Mouse (Mus musculus) CH12.LX (cell line): ENCODE measurements around the gene Tcea3. TPM values are rescaled to one million over a fixed set of nuclear protein-coding genes. Genes with fewer than 3 reads are reported as not detected.

ENCODE experiments used
- DNase-seq: peaks from one replicate; pipeline ENCODE4 v3.0.0-alpha.2; 2013; ENCODE audit errors: extremely low read depth
- H3K27ac ChIP-seq: 2 replicates; pipeline ENCODE4 v1.5.1; 2012; ENCODE audit warnings: low read depth, mild to moderate bottlenecking, control low read depth, moderate library complexity; ENCODE audit not compliant: insufficient read depth
- H3K27me3 ChIP-seq: replicated peaks from 2 replicates; pipeline ENCODE3; 2012; ENCODE audit warnings: inconsistent platforms
- H3K36me3 ChIP-seq, 2 experiments: replicated peaks in 1 of 2; 2 replicates each; pipeline versions ENCODE3 to v1.6.1; 2012; ENCODE audit warnings: inconsistent platforms in 1 of 2, low read length in 1 of 2, mild to moderate bottlenecking in 1 of 2, mixed read lengths in 1 of 2, moderate library complexity in 1 of 2; ENCODE audit not compliant: control insufficient read depth in 1 of 2, insufficient read depth in 1 of 2
- H3K4me1 ChIP-seq, 2 experiments: 2 replicates each; pipeline ENCODE4 v1.6.1; 2012; ENCODE audit warnings: inconsistent platforms in 1 of 2, moderate library complexity in 1 of 2; ENCODE audit not compliant: insufficient read depth in 2 of 2, control insufficient read depth in 1 of 2
- H3K4me2 ChIP-seq: 2 replicates; pipeline ENCODE4 v1.6.1; 2012; ENCODE audit warnings: low read depth, mild to moderate bottlenecking, control low read depth; ENCODE audit not compliant: poor library complexity, insufficient read depth, severe bottlenecking
- H3K4me3 ChIP-seq, 3 experiments: fragments of 150-350 bp in 1 of 3; sonication (generic) in 1 of 3; replicated peaks in 1 of 3; 2 replicates each; pipeline versions ENCODE3 to v1.5.1; 2011 to 2012; ENCODE audit warnings: low read depth in 2 of 3, low read length in 2 of 3, mild to moderate bottlenecking in 2 of 3, moderate library complexity in 2 of 3, control low read depth in 1 of 3, improper control_type of control experiment in 1 of 3, inconsistent platforms in 1 of 3, mixed read lengths in 1 of 3; ENCODE audit not compliant: poor library complexity in 1 of 3
- H3K79me2 ChIP-seq: replicated peaks from 2 replicates; pipeline ENCODE4 v1.6.1; 2012; ENCODE audit warnings: mild to moderate bottlenecking, moderate library complexity; ENCODE audit not compliant: control insufficient read depth, poor library complexity, insufficient read depth, severe bottlenecking; ENCODE audit errors: extremely low read depth
- H3K9ac ChIP-seq: 2 replicates; pipeline ENCODE4 v1.6.1; 2012; ENCODE audit warnings: low read depth, mild to moderate bottlenecking, control low read depth, moderate library complexity; ENCODE audit not compliant: insufficient read depth
- H3K9me3 ChIP-seq: replicated peaks from 2 replicates; pipeline ENCODE3; 2012; ENCODE audit warnings: low read length, inconsistent platforms, mixed read lengths
- BHLHE40 ChIP-seq: IDR thresholded peaks from 2 replicates; pipeline ENCODE4 v1.6.1; 2011; ENCODE audit warnings: mild to moderate bottlenecking, low read depth, low read length, improper control_type of control experiment
- CHD1 ChIP-seq: IDR thresholded peaks from 2 replicates; pipeline ENCODE4 v1.6.1; 2012; ENCODE audit warnings: low read depth, low read length, improper control_type of control experiment, inconsistent platforms
- EP300 ChIP-seq: IDR thresholded peaks from 2 replicates; pipeline ENCODE4 v1.6.1; 2011; ENCODE audit warnings: low read length, improper control_type of control experiment
- GABPA ChIP-seq: IDR thresholded peaks from 2 replicates; pipeline ENCODE4 v1.6.1; 2012; ENCODE audit warnings: low read depth, low read length, improper control_type of control experiment, inconsistent platforms; ENCODE audit not compliant: insufficient replicate concordance
- IRF4 ChIP-seq: IDR thresholded peaks from 2 replicates; pipeline ENCODE4 v1.6.1; 2014; ENCODE audit warnings: low read depth, mild to moderate bottlenecking, inconsistent platforms, low read length, improper control_type of control experiment
- KAT2A ChIP-seq: IDR thresholded peaks from 2 replicates; pipeline ENCODE4 v1.6.1; 2012; ENCODE audit warnings: low read length, improper control_type of control experiment, inconsistent platforms; ENCODE audit not compliant: insufficient replicate concordance
- MAFK ChIP-seq: IDR thresholded peaks from 2 replicates; pipeline ENCODE4 v1.6.1; 2011; ENCODE audit warnings: low read length, improper control_type of control experiment; ENCODE audit not compliant: insufficient replicate concordance
- MXI1 ChIP-seq: IDR thresholded peaks from 2 replicates; pipeline ENCODE4 v1.6.1; 2011; ENCODE audit warnings: mild to moderate bottlenecking, low read depth, low read length, improper control_type of control experiment
- NRF1 ChIP-seq: IDR thresholded peaks from 2 replicates; pipeline ENCODE4 v1.6.1; 2014; ENCODE audit warnings: low read depth, mild to moderate bottlenecking, inconsistent platforms, low read length, improper control_type of control experiment, moderate library complexity
- PAX5 ChIP-seq: IDR thresholded peaks from 2 replicates; pipeline ENCODE4 v1.6.1; 2012; ENCODE audit warnings: low read length, inconsistent platforms, mixed read lengths
- POLR2A ChIP-seq: IDR thresholded peaks from 2 replicates; pipeline ENCODE4 v1.6.1; 2011; ENCODE audit warnings: low read depth, mild to moderate bottlenecking, improper control_type of control experiment, low read length
- POLR2AphosphoS2 ChIP-seq: IDR thresholded peaks from 2 replicates; pipeline ENCODE4 v1.6.1; 2011; ENCODE audit warnings: low read depth, low read length, improper control_type of control experiment
- SMC3 ChIP-seq: IDR thresholded peaks from 2 replicates; pipeline ENCODE4 v1.6.1; 2011; ENCODE audit warnings: low read depth, low read length, improper control_type of control experiment
- UBTF ChIP-seq: IDR thresholded peaks from 2 replicates; pipeline ENCODE4 v1.6.1; 2012; ENCODE audit warnings: low read depth, mild to moderate bottlenecking, inconsistent platforms, low read length, improper control_type of control experiment, moderate library complexity
- ZMIZ1 ChIP-seq: IDR thresholded peaks from 2 replicates; pipeline ENCODE4 v1.6.1; 2012; ENCODE audit warnings: low read depth, mild to moderate bottlenecking, inconsistent platforms, low read length, improper control_type of control experiment
- ZNF384 ChIP-seq: IDR thresholded peaks from 2 replicates; pipeline ENCODE4 v1.6.1; 2012; ENCODE audit warnings: low read depth, low read length, improper control_type of control experiment, inconsistent platforms
- dilution Hi-C: fragments of 300-500 bp; cut with MboI; formaldehyde crosslinking; loops from 2 replicates; pipeline ENCODE4 v1.14.3; 2020; ENCODE audit warnings: low sequenced_read_pairs; ENCODE audit not compliant: extremely low pct_unique_long_range_greater_than_20kb, extremely low pct_ligation_motif_present
- in situ Hi-C: fragments of 300-500 bp; cut with MboI; formaldehyde crosslinking; loops from 3 replicates; pipeline ENCODE4 v1.14.3; 2019; ENCODE audit warnings: low sequenced_read_pairs, low pct_ligation_motif_present, low pct_unique_long_range_greater_than_20kb, mixed read lengths
- polyA plus RNA-seq: library from polyadenylated mRNA; unstranded; fragments of >175 nt; gene quantifications from 2 replicates; pipeline ENCODE4 v1.2.1, GENCODE M21; 2012; ENCODE audit warnings: low read depth; ENCODE audit not compliant: insufficient read length
- total RNA-seq, 2 experiments: library from RNA; depleted of rRNA; stranded (reverse); fragments of 300-350 nt in 1 of 2; fragments of >200 nt in 1 of 2; gene quantifications; 2 replicates each; pipeline ENCODE4 v1.2.3; 2012 to 2014

Tcea3 gene
- total and polyA plus RNA-seq, 3 experiments, result not detected

DNA sequence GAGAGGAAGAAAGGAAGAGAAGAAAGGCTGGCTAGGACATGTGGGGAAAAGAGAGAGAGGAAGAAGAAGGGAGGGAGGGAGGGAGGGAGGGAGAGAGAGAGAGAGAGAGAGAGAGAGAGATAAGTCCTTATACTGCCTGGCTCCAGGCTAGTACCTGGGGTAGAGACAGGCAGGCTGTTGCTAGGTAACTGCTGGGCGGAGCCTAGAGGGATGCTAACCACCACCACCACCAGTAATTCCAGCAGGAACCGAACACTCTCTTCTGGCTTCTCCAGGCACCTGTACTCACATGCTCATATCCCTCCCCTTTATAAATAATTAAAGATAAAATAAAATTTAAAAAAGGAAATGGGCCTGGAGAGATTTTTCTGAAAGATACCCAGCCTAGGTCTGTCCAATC, 36.3 kb downstream of the Tcea3 start:
- in situ Hi-C loops (no loop called here), dilution Hi-C loops (no loop called here)
- peaks cover 3 to 14% of the 10 kb centered on the region in 2 experiments for H3K36me3 ChIP-seq
- peaks cover 19% of the 10 kb centered on the region for H3K27me3 ChIP-seq
- no peak overlapping the region for H3K27ac ChIP-seq
- TF ChIP-seq POLR2A, result no peak
- no peak for TF ChIP-seq IRF4
- peaks cover 5% of the 10 kb centered on the region for H3K9me3 ChIP-seq
- peaks cover 0 to 18% of the 10 kb centered on the region in 2 experiments; a peak in 2 of 4 replicates for H3K4me1 ChIP-seq
- H3K9ac ChIP-seq, result no peak overlapping the region
- no peak overlapping the region for H3K4me2 ChIP-seq
- DNase-seq, result no peak
- H3K4me3 ChIP-seq, result no peak overlapping the region
- H3K79me2 ChIP-seq, result no peaks in the 10 kb centered on the region

DNA sequence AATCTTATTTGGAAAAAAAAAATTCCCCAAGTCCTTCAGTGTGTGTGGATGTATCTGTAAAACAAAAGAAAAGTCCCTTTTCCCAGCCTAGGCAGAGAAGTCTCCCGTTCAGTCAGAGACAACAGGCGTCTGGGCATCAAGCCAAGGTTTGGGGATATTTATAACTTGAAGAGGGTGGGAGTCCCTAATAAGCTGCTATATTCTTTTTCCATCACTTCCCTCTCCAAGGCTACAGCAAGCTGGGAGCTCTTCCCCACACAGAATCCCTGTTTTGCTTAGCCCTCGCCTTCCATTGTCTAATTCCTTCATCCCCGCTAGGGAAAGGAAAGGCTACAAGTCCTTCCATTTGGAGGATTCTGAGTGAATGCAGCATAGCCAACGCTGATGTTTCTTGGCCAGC, 36.9 kb downstream of the Tcea3 start, which contains the start of gene Zfp46:
Zfp46 (plus strand) TSS at position 229 of the 400 bp plus-strand sequence.
- Histone ChIP-seq H3K27me3 (peaks cover 13% of the 10 kb centered on the region), H3K4me3 (peak within 1 kb of the TSS; percentile 49 to 88 (median 85)), H3K79me2 (no peaks in the 10 kb centered on the region), H3K9ac (peak within 1 kb of the TSS; percentile 89), H3K4me1 (peaks cover 0 to 18% of the 10 kb centered on the region in 2 experiments; a peak in 2 of 4 replicates), H3K27ac (no peak within 1 kb of the TSS; the same call in 1 of the 2 replicates), H3K4me2 (peak within 1 kb of the TSS; percentile 86), H3K36me3 (peaks cover 7 to 20% of the 10 kb centered on the region in 2 experiments), H3K9me3 (peaks cover 6% of the 10 kb centered on the region)
- TF ChIP-seq MXI1, result no peak
- DNase-seq, result no peak
- dilution Hi-C loops, result no loop called here
- in situ Hi-C loops, result no loop called here

DNA sequence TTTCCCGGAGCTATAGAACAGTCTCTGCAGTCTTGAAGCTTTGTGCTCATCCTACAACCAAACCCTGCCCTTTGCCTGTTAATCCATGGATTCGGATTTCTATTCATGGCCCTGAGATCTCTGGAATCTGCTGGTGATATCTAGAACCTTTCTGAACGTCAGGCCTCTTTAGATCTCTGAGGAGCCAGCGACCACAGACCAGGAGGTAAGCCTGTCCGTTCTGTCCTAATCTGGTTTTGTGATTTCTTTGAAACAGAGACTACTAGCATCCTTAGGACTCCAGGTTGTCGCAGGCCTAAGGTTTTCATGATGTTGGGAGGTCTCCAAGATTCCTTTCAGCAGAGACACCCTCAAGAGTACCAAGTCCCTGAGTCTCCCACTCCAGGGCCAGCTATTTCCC, 37.4 kb downstream of the Tcea3 start:
- Histone ChIP-seq H3K4me3 (peak overlapping the region; percentile 19 to 85 (median 49)), H3K27me3 (peaks cover 13% of the 10 kb centered on the region), H3K9ac (peak overlapping the region; percentile 89), H3K27ac (no peak overlapping the region), H3K36me3 (peaks cover 12 to 24% of the 10 kb centered on the region in 2 experiments), H3K4me1 (peaks cover 0 to 18% of the 10 kb centered on the region in 2 experiments; a peak in 2 of 4 replicates), H3K4me2 (peak overlapping the region; percentile 86), H3K79me2 (no peaks in the 10 kb centered on the region), H3K9me3 (peaks cover 7% of the 10 kb centered on the region)
- dilution Hi-C loops (no loop called here), in situ Hi-C loops (no loop called here)
- TF ChIP-seq MXI1, result no peak
- no peak for TF ChIP-seq GABPA
- no peak for TF ChIP-seq UBTF
- no peak for TF ChIP-seq BHLHE40
- TF ChIP-seq SMC3, result no peak
- TF ChIP-seq POLR2A, result no peak
- no peak for TF ChIP-seq MAFK
- TF ChIP-seq CHD1, result no peak
- no peak for TF ChIP-seq PAX5
- no peak for TF ChIP-seq POLR2AphosphoS2
- TF ChIP-seq KAT2A, result no peak
- TF ChIP-seq ZNF384, result no peak
- no peak for TF ChIP-seq EP300
- no peak for TF ChIP-seq ZMIZ1
- TF ChIP-seq NRF1, result no peak
- DNase-seq, result no peak
